Mouse (Mus musculus) monocyte, adult 5-6 weeks (primary cell): ENCODE results near the gene Fntb. TPM values are rescaled to one million over a fixed set of nuclear protein-coding genes. Genes with fewer than 3 reads are reported as not detected.
"Not testable (repeated sequence)": the region's sequence is repeated elsewhere in the genome, so short reads cannot be mapped to it uniquely, and the experiment has no call there.

Experiments used
- ATAC-seq: fragments of 153-309, 156-312 bp; replicated peaks from 2 replicates; pipeline ENCODE4 v1.8.0; 2017; ENCODE audit warnings: mild to moderate bottlenecking; ENCODE audit not compliant: low TSS enrichment, insufficient number of reproducible peaks, severe bottlenecking, poor library complexity, low FRiP score
- total RNA-seq: library from RNA; stranded (forward); fragments of 200-1000, 200-491, 200-594 nt; gene quantifications from 3 replicates; pipeline ENCODE4 v1.2.3, GENCODE M21; 2017

Gene Fntb
- total RNA-seq, 1 experiment from 2014 or later, result 8.8 TPM

GRCm38 (mm10) chr12:76784056-76784619, 18.7 kb downstream of the Fntb start:
- ATAC-seq, result no peak

DNA sequence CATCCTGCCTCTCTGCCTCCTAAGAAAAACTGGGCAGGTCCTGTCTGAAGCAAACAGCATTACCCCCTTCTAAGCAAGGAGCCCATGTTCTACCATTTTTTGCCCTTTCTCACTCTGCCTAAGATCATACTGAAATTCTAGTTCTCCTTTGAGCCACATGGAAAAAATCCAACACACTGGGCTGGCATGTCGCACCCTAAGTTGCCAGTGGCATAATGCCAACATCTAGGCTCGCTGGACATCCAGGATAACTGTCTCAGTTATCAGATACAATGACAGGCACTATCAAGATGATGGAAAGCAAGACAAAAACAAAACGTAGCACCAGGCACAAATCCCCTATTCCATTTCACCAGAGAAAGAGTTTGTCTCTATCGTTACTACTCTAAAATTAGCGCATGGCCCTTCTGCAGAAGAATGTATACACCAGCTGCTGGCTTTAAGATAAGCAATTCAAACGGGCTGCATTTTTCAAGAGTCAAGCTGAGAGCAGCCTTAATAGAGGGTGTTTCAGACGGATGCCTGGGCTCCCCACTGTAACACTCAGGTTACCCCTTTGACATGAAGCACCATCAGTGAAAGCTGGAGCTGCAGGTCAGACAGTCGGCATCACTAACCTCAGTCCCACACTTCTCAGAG, 25.2 kb downstream of the Fntb start:
- ATAC-seq, result no peak

DNA sequence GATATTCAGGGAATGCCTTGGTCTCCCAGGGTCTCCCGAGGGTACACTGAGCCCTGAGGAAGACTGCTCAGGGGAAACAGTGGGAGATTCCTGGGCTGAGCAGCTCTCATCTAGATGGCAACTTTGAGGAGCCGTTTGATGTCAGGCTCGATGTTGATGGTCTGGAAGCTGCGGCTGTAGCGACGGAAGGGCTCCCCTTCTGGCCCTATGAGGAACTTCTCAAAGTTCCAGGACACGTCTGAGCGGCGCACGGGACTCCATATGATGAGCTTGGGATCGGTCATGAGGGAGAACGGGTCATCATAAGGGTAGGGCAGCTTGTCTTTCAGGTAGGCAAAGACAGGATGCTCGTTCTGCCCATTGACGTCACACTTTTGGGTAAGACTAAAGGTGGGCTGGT, 27.2 kb downstream of the Fntb start:
- not testable (repeated sequence) for ATAC-seq

DNA sequence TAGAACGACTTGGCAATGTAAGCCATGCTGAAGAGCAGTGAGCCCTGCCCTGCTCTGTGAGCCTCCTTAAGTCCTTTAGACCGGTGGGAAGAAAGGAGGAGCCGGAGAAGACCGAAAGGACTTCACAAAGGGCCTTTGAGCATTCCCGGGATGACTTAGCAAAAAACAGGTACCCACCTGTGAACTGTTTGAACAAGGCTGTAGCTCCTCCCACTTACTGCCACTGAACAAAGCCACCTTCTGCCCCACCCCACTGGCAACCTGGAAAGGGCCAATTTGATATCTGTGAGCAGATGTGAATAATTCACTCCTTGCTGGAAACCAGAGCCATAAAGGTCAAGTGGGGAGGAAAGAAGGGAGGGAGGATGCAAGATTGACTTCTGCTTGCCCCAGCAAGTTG, 30.0 kb downstream of the Fntb start, which contains the start of gene Gpx2:
Gene Gpx2, minus strand, starts transcription at position 205 of the 400 bp plus-strand sequence.
- ATAC-seq, result no peak

DNA sequence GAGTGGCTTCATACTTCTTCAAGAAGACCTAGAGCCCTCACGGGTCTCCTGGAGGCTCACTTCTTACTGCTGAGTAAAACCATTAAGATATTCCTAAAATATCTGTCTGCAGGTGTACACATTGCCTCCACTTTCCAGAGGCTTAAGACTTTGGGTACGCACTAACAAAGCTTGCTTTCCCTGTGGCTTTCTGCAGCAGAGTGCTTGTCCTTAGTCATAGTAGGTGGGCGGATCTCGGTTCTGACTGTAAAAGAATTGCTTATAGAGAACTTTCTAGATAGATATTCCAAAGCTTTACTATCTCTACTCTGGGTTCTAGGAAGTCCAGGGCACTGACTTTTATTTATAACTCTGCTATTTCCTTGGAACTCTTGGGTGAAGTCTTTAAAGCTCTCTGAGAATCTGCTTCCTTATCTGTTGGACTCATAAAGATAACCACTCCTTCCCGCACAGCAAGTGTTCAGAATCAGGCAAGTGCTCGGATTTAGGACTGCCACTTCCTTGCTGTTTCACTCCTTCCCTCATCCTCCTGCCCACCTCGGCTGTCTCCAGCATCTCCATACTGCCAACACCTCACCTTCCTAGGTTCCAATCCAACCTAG, 31.6 kb downstream of the Fntb start:
- no peak for ATAC-seq

GRCm38 (mm10) chr12:76798008-76798720, 32.8 kb downstream of the Fntb start:
- ATAC-seq, result no peak

DNA sequence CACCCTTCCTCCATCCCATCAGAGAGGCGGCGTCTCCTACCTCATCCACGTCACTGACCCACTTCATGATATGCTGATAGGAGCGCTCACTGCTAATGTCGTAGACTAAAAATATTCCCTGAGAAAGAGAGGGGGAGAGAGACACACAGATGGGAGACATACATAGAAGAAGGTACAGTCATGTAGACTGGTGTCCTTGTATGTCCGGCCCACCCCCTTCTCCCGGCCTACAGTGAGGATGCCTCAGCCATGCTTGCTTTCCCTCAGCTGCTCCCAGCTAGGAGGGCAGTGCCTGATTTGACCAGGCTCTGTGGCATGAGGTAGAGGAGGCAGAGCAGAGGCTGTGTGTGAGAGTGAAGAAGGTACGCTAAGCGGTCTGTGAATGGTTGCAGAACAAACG, 37.6 kb downstream of the Fntb start:
- no peak for ATAC-seq

GRCm38 (mm10) chr12:76803700-76804252, 38.4 kb downstream of the Fntb start:
- ATAC-seq, result no peak

DNA sequence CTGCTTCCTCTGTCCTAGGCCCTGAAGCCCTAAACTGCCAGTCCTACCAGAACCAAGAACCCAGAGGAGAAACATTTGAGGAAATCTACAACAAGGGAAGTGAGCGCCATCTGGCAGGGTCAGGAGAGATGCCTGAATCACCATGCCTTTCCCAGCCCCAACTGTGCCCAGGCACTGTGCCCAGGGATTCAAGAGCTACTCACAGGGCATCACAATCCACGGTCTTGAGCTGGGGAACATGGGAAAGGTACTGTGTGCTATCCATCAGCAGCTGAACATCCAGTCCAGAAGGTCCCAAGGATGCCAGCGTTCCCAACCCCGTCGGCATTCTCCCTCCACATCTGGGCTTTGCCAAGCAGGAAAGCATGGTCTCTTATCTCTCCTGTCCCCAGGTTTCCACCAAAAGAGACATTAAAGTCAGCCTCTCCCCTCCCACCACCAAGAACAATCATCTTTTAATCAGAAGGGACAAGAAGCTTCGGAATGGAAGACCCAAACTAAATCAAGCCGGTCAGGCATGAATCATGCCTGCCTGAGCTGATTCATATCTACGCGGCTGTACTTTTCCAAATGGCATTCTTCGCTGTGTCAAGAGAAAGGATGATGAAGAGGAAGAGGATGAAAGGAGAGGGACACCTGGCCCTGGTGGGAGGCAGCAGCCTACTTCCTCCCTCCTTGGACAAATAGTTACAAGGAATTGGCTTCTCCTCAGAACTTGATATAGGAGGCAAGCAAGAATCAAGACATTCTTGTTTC, 39.8 kb downstream of the Fntb start:
- ATAC-seq, result no peak

DNA sequence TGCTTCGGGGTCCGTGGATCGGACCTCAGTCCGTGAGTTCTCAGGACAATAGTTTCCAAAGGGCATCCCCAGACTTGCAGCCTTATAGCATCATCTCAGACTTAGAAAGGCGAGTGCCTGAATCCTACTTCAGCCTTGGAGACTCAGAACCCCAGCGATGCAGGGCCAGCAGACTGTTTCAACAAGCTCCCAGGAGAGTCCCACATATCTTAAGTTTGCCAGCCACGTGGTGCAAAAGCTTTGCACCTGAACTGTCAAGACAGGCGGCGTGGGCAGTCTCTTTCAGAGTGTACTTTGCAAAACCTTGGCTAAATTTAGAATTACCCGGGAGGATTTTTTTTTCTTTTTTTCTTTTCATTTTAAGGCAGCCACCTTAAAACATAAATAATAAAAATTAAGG, 42.4 kb downstream of the Fntb start:
- no peak for ATAC-seq

GRCm38 (mm10) chr12:76810491-76810890, 45.1 kb downstream of the Fntb start:
- no peak for ATAC-seq

- no peak for ATAC-seq
These were observed 45.6 kb downstream of the Fntb start for GRCm38 (mm10) chr12:76811006-76811405.

- ATAC-seq, result no peak
These were observed 48.2 kb downstream of the Fntb start for GRCm38 (mm10) chr12:76813543-76813942.

DNA sequence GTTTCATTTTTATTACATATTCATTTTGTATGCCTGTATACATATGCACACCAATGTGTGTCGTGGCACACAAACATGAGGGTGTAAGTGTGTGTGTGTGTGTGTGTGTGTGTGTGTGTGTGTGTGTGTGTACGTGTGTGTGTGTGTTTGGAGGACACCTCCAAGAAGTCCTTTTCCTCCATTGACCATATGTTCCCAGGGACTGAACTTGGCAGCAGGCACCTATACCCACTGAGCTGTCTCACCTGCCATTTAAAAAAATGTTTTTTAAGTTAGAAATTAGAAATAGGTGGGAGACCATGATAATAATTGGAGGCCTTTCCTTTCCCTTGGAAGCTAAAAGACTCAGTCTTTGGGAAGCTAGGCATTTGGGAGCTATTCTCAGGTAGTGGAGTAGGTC, 48.7 kb downstream of the Fntb start:
- no peak for ATAC-seq

GRCm38 (mm10) chr12:76816720-76817119, 51.3 kb downstream of the Fntb start:
- no peak for ATAC-seq

DNA sequence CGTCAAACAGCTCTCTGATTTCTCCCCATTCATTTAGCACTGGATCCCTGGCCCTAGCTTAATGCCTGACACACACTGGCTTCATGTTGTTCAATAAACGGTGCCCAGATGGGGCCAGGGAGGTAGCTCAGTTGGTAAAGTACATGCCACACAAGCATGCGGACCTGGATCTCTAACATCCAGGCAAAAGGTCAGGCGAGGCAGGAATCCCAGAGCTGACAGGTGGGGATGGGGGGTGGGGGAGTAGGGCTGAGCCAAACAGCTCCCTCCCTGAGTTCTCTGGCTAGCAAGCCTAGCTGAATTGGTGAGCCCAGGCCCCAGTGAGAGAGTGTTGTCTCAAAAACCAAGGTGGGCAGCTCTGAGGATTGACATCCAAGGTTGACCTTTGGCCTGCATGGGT, 51.8 kb downstream of the Fntb start:
- no peak for ATAC-seq

DNA sequence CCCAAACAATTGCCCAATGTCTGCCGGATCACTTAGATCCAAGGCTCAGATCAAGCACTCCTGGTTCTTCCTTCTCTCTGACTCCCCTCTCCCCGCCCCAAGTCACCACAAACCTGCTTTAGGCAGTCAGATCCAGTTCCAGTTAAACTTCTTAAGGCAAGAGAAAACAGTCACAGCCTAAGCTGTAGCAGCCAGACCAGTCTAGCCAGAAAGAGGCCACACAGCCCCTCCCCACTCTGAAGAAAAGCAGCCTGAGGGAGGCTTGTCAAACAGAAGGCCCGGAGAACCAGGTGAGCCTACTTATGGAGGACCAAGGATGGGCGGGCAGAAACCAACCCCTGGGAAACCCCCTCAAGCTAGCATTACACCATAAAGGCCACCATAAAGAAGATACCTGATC, 52.7 kb downstream of the Fntb start:
- ATAC-seq, result no peak

GRCm38 (mm10) chr12:76818908-76819307, 53.5 kb downstream of the Fntb start:
- no peak for ATAC-seq

- no peak for ATAC-seq
These were observed 54.4 kb downstream of the Fntb start for GRCm38 (mm10) chr12:76819816-76820215.
